Mouse (Mus musculus) layer of hippocampus, adult 2 months (tissue): ENCODE measurements at regions not wholly inside any gene's neighbourhood (a gene's known extent, or its start where the extent isn't known, plus 50 kb on each side); places are given as distances from the start of the nearest gene placed in this dataset.
A peak's percentile ranks its signal among the peaks of the same experiment; 100 is the strongest.

Experiments used
- DNase-seq, 2 experiments: peaks; one replicate each; pipeline ENCODE4 v3.0.0; 2022; ENCODE audit warnings: low spot score in 2 of 2
- H3K27ac ChIP-seq: fragments of 200-600 bp; 2 replicates; pipeline ENCODE4 v1.8.1; 2022
- H3K4me3 ChIP-seq: fragments of 200-600 bp; 2 replicates; pipeline ENCODE4 v1.8.1; 2022; ENCODE audit warnings: mild to moderate bottlenecking
- CTCF ChIP-seq: fragments of 200-600 bp; conservative IDR thresholded peaks from 2 replicates; pipeline ENCODE4 v1.8.1; 2022; ENCODE audit warnings: antibody characterized with exemption, mild to moderate bottlenecking, moderate library complexity

GRCm38 (mm10) chr3:38341666-38342065 lies 143.0 kb downstream of the Ankrd50 start:
- Histone ChIP-seq H3K4me3 (no peak overlapping the region), H3K27ac (no peak overlapping the region)
- no peak for DNase-seq
- TF ChIP-seq CTCF, result no peak

- TF ChIP-seq CTCF, result no peak
- H3K4me3 ChIP-seq, result no peak overlapping the region
- no peak for DNase-seq
- no peak overlapping the region for H3K27ac ChIP-seq
Observed at GRCm38 (mm10) chr3:38333321-38333910, 151.2 kb downstream of the Ankrd50 start.

GRCm38 (mm10) chr3:38331169-38331568 lies 153.5 kb downstream of the Ankrd50 start:
- no peak for TF ChIP-seq CTCF
- Histone ChIP-seq H3K4me3 (no peak overlapping the region), H3K27ac (no peak overlapping the region)
- no peak for DNase-seq

- H3K4me3 ChIP-seq, result no peak overlapping the region
- H3K27ac ChIP-seq, result no peak overlapping the region
- DNase-seq, result no peak
- no peak for TF ChIP-seq CTCF
Observed at GRCm38 (mm10) chr3:38327286-38327685, 157.4 kb downstream of the Ankrd50 start.

GRCm38 (mm10) chr3:38326211-38326610 lies 158.4 kb downstream of the Ankrd50 start:
- Histone ChIP-seq H3K4me3 (no peak overlapping the region), H3K27ac (no peak overlapping the region)
- no peak for TF ChIP-seq CTCF
- no peak for DNase-seq

- H3K27ac ChIP-seq, result no peak overlapping the region
Observed at GRCm38 (mm10) chr3:38324663-38325062, 160.0 kb downstream of the Ankrd50 start.

GRCm38 (mm10) chr3:38322426-38322825 lies 162.2 kb downstream of the Ankrd50 start:
- H3K27ac ChIP-seq, result no peak overlapping the region
- no peak overlapping the region for H3K4me3 ChIP-seq
- TF ChIP-seq CTCF, result no peak
- no peak for DNase-seq

More at GRCm38 (mm10) chr3:38324663-38325062, 160.0 kb downstream of the Ankrd50 start:
- no peak overlapping the region for H3K4me3 ChIP-seq
- DNase-seq, result no peak
- TF ChIP-seq CTCF, result no peak

- Histone ChIP-seq H3K4me3 (no peak overlapping the region), H3K27ac (no peak overlapping the region)
- DNase-seq, result no peak
- no peak for TF ChIP-seq CTCF
Observed at GRCm38 (mm10) chr3:38321620-38322019, 163.0 kb downstream of the Ankrd50 start.

- Histone ChIP-seq H3K4me3 (no peak overlapping the region), H3K27ac (no peak overlapping the region)
- DNase-seq, result no peak
Observed at GRCm38 (mm10) chr3:38320998-38321397, 163.6 kb downstream of the Ankrd50 start.

GRCm38 (mm10) chr3:38312834-38313233 lies 171.8 kb downstream of the Ankrd50 start:
- no peak for TF ChIP-seq CTCF
- no peak for DNase-seq
- H3K27ac ChIP-seq, result no peak overlapping the region
- H3K4me3 ChIP-seq, result no peak overlapping the region

More at GRCm38 (mm10) chr3:38320998-38321397, 163.6 kb downstream of the Ankrd50 start:
- TF ChIP-seq CTCF, result no peak

- no peak for TF ChIP-seq CTCF
- DNase-seq, result no peak
- no peak overlapping the region for H3K4me3 ChIP-seq
Observed at GRCm38 (mm10) chr3:38312121-38312520, 172.5 kb downstream of the Ankrd50 start.

GRCm38 (mm10) chr3:38299898-38300751 lies 184.5 kb downstream of the Ankrd50 start:
- no peak overlapping the region for H3K4me3 ChIP-seq
- DNase-seq, result no peak
- TF ChIP-seq CTCF, result no peak
- H3K27ac ChIP-seq, result no peak overlapping the region; the same call in 1 of the 2 replicates

More at GRCm38 (mm10) chr3:38312121-38312520, 172.5 kb downstream of the Ankrd50 start:
- H3K27ac ChIP-seq, result no peak overlapping the region

GRCm38 (mm10) chr3:38299236-38299897 lies 185.3 kb downstream of the Ankrd50 start:
- no peak overlapping the region; the same call in 1 of the 2 replicates for H3K27ac ChIP-seq
- no peak for TF ChIP-seq CTCF
- no peak overlapping the region for H3K4me3 ChIP-seq
- peak; percentile 14 to 19 for DNase-seq
